Mouse (Mus musculus) bone marrow macrophage, adult 2 months (primary cell): ENCODE results near the gene Shroom4.

Experiments used
- CTCF ChIP-seq: IDR thresholded peaks from 2 replicates; pipeline ENCODE4 v1.5.1; 2012; ENCODE audit warnings: low read depth, mild to moderate bottlenecking, low read length, moderate library complexity
- POLR2A ChIP-seq: IDR thresholded peaks from 2 replicates; pipeline ENCODE4 v1.6.1; 2012; ENCODE audit warnings: mild to moderate bottlenecking, low read depth, low read length, borderline replicate concordance

DNA sequence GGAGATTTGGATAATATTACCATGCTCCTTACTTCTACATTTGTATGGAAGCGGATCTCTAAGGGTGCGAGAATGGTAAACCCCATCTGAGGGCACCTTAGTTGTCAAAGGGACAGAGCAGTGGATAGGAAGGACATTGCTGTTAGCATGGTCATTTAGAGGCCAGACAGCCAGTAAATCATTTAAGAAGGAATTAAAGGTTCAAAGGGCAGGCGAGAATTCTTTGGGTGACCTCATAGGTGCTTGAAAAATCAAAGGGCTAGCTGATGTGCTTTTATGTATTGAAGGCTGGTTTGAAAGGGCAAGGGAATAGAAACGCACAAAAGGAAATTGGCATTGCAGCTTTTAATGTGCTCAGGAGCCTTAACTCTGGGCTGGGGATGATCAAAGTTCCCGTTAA is 16.3 kb downstream of the Shroom4 start:
- TF ChIP-seq CTCF = no peak
- TF ChIP-seq POLR2A = no peak
